Mouse (Mus musculus) limb, embryonic 15.5 days (tissue): Measurements from ENCODE around the gene Fto. TPM values are rescaled to one million over a fixed set of nuclear protein-coding genes. Genes with fewer than 3 reads are reported as not detected.

Experiments used
- ATAC-seq: fragments of 200-750 bp; cut with Nextera tagmentation; 2 replicates; pipeline ENCODE4 v1.8.0; 2017; ENCODE audit warnings: low read depth, moderate TSS enrichment; ENCODE audit not compliant: insufficient number of reproducible peaks, low FRiP score, low TSS enrichment
- H3K27ac ChIP-seq: fragments of 300-500 bp; sonication (generic); 2 replicates; pipeline ENCODE4 v1.5.1; 2015; ENCODE audit warnings: moderate library complexity, mild to moderate bottlenecking, inconsistent platforms
- H3K27me3 ChIP-seq: fragments of 300-500 bp; sonication (generic); 2 replicates; pipeline ENCODE4 v1.6.1; 2015; ENCODE audit warnings: inconsistent platforms
- H3K36me3 ChIP-seq: fragments of 300-500 bp; sonication (generic); 2 replicates; pipeline ENCODE4 v1.6.1; 2015; ENCODE audit warnings: inconsistent platforms
- H3K4me1 ChIP-seq: fragments of 300-500 bp; sonication (generic); 2 replicates; pipeline ENCODE4 v1.6.1; 2015; ENCODE audit warnings: inconsistent platforms
- H3K4me2 ChIP-seq: fragments of 300-500 bp; sonication (generic); 2 replicates; pipeline ENCODE4 v1.6.1; 2015; ENCODE audit warnings: mild to moderate bottlenecking, inconsistent platforms
- H3K4me3 ChIP-seq: fragments of 300-500 bp; sonication (generic); 2 replicates; pipeline ENCODE4 v1.5.1; 2015; ENCODE audit warnings: mild to moderate bottlenecking, inconsistent platforms
- H3K9ac ChIP-seq: fragments of 300-500 bp; sonication (generic); 2 replicates; pipeline ENCODE4 v1.6.1; 2015; ENCODE audit warnings: inconsistent platforms
- H3K9me3 ChIP-seq: fragments of 300-500 bp; sonication (generic); 2 replicates; pipeline ENCODE4 v1.6.1; 2016; ENCODE audit warnings: inconsistent platforms
- WGBS: fragments of 180-500 bp; shearing (Covaris S2); methylation state at CpG from one replicate; pipeline ENCODE4 v1.1.7; 2015; 5-methylcytosine and 5-hydroxymethylcytosine counted together
- polyA plus RNA-seq: library from polyadenylated mRNA; unstranded; fragments of >200 nt; fragmentation: Nextera tagmentation; extraction: Ambion mirVana; gene quantifications from 2 replicates; pipeline ENCODE4 v1.2.1, GENCODE M21; 2015

Gene Fto
- polyA plus RNA-seq, 1 experiment from 2014 or later, result 97.1 TPM

DNA sequence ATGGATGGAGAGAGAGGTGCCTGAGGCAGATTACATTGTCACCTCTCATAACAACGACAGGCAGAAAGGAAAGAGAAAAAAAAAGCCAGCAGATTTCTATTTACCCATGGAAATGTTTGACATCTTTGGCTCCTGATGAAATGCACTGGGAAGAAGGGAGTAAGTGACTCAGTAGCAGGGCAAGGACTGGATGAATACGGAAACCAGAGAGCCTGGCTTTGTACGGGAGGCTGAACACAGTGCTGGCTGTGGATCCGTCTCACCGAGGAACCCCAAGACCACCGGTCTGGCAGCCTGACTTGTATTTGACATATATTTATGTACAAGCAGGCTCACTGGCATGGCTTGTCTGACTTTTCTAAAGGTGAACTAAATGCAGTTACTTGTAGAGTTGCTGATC, 34.3 kb downstream of the Fto start:
- Histone ChIP-seq H3K4me3 (no peak overlapping the region), H3K4me2 (no peak overlapping the region), H3K27me3 (no peaks in the 10 kb centered on the region), H3K4me1 (peaks cover 12% of the 10 kb centered on the region), H3K9ac (no peak overlapping the region), H3K36me3 (no peaks in the 10 kb centered on the region), H3K9me3 (no peaks in the 10 kb centered on the region), H3K27ac (no peak overlapping the region)
- 67% methylated on average over 6 of the region's 6 CpGs for WGBS
- no peak for ATAC-seq

DNA sequence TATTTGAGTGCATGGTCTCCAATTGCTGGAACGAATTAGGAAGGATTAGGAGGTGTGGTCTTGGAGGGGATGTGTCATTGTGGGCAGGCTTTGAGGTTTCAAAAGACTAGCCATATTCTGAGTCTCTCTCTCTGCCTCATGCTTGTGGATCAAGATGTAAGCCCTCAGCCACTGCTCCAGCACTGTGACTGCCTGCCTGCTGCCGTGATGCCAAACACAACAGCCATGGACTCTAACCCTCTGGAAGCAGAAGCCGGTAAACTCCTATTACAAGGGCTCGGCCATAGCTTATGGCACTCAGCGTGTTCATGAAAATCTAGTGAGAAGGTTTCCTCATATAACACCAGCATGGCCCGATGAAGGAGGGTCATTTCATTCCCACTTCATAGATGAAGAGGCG, 36.5 kb downstream of the Fto start:
- 84% methylated on average over 7 of the region's 7 CpGs for whole genome bisulfite sequencing
- Histone ChIP-seq H3K4me3 (no peak overlapping the region), H3K4me2 (no peak overlapping the region), H3K4me1 (peaks cover 14% of the 10 kb centered on the region), H3K9ac (no peak overlapping the region), H3K27me3 (no peaks in the 10 kb centered on the region), H3K9me3 (no peaks in the 10 kb centered on the region), H3K27ac (no peak overlapping the region), H3K36me3 (no peaks in the 10 kb centered on the region)
- no peak for ATAC-seq

DNA sequence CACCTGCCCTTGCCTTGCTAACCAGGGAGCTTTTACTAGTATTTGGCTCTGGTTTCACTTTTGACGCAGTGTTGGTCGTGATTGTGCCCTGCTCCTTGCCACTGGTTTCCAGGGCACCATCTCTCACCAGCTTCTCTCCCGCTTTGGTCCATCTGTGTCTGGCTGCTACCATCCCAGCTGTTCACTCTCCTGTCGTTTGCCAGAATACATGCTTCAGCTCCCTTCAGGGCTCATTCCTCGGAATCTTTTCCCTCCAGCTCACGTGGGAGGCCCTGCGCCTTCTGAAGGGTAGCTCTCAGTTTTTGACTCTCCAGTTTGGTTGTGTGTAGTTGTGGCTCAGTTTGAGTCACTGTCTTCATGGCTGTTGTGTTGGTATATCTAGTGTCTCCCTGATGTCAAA, 37.3 kb downstream of the Fto start:
- Histone ChIP-seq H3K27ac (no peak overlapping the region; the same call in 1 of the 2 replicates), H3K27me3 (no peaks in the 10 kb centered on the region), H3K9ac (no peak overlapping the region), H3K4me2 (no peak overlapping the region), H3K4me1 (peaks cover 14% of the 10 kb centered on the region), H3K4me3 (no peak overlapping the region), H3K36me3 (no peaks in the 10 kb centered on the region), H3K9me3 (no peaks in the 10 kb centered on the region)
- 47% methylated on average over 7 of the region's 7 CpGs for WGBS
- ATAC-seq, result no peak

DNA sequence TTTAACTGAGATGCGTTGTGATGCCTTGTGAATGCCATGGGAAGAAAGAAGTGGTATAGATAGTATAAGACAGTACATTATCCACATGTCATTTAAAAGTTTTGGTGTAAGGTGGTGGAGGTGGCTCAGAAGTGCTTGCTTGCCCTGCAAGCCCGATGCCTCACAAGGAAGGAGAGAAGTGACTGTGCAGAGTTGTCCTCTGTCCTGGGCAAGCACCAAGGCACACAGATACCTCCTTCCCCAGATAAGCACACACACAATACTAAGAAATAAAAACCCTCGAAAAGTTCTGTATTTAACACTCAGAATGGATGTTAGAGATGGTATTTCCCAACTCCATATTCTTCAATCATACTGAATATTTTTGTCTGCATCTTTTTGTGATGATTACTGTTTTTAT, 39.3 kb downstream of the Fto start:
- Histone ChIP-seq H3K4me2 (no peak overlapping the region), H3K27ac (no peak overlapping the region), H3K9ac (no peak overlapping the region), H3K9me3 (no peaks in the 10 kb centered on the region), H3K27me3 (no peaks in the 10 kb centered on the region), H3K4me3 (no peak overlapping the region), H3K36me3 (no peaks in the 10 kb centered on the region), H3K4me1 (peaks cover 14% of the 10 kb centered on the region)
- ATAC-seq, result no peak
- WGBS, result 94% methylated on average over 3 of the region's 3 CpGs

DNA sequence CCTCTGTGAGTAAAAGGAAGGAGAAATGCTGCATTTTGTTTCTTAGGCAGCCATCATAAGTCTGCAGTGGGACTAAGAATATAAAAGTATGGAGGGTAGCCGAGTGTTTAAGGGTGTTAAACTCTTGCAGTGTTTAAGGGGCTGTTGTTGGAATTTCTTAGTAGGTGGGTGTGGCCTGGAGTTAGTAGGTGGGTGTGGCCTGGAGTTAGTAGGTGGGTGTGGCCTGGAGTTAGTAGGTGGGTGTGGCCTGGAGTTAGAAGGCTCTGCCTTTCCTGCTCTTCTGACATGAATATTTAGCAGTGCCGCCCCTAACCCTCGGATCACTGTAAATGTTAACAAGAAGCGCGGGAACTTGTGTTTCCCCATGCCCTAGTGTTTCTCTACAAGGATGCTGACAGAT, 39.7 kb downstream of the Fto start:
- ATAC-seq, result no peak
- peaks cover 15% of the 10 kb centered on the region for H3K4me1 ChIP-seq
- no peak overlapping the region for H3K9ac ChIP-seq
- no peaks in the 10 kb centered on the region for H3K36me3 ChIP-seq
- H3K9me3 ChIP-seq, result no peaks in the 10 kb centered on the region
- 62% methylated on average over 5 of the region's 5 CpGs for WGBS
- no peak overlapping the region for H3K4me3 ChIP-seq
- H3K4me2 ChIP-seq, result no peak overlapping the region
- no peak overlapping the region for H3K27ac ChIP-seq
- no peaks in the 10 kb centered on the region for H3K27me3 ChIP-seq

DNA sequence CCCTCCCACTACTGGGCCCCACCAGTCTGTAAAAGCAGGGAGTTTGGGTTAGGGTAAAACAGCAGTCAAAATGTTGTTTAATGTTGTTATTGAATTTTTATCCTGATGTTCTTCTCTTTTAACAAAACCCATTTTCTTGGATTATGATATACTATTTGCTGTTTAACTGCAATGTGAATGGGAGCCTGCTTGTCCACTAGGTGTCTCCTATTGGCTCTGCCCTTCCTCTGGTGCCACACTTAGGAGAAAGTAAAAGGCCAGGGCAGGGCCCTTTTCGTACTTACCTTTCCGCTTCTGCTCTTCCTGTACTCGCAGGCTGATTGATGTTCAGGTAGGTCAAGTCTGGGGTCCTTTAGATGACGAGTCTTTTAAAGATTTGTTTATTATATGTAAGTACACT, 40.6 kb downstream of the Fto start:
- ATAC-seq, result no peak
- no peak overlapping the region for H3K4me2 ChIP-seq
- H3K27me3 ChIP-seq, result no peaks in the 10 kb centered on the region
- H3K36me3 ChIP-seq, result no peaks in the 10 kb centered on the region
- no peak overlapping the region for H3K4me3 ChIP-seq
- H3K9me3 ChIP-seq, result no peaks in the 10 kb centered on the region
- no peak overlapping the region for H3K9ac ChIP-seq
- WGBS, result 85% methylated on average over 4 of the region's 4 CpGs
- no peak overlapping the region for H3K27ac ChIP-seq
- peaks cover 18% of the 10 kb centered on the region for H3K4me1 ChIP-seq

DNA sequence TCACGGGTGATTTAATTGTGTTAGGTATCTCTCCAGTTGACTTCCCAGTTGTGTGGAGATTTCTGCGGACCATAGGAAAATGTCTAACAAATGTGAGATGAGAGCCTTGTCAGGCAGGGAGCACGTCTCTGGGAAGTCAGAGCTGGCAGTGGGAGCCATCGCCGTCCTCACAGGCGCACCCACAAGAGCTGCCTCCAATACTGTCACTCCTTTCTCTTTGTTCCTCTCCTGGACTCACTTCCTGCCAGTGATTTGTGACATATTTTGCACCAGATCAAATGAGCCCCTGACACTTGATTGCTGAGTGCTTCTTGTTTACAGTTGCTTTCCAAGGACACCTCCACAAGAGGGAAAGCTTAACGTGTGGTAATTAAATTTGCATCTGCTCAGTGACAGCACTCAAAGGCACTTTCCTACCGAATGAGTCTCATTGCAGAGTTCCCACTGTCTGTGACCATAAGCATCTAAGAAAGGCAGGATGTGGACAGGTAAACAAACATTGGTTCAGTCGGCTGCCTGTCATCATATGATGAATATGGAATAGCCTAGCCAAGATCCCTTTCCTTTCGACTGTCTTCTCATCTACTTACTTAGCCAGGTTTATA, 42.1 kb downstream of the Fto start:
- Histone ChIP-seq H3K9ac (no peak overlapping the region), H3K27me3 (no peaks in the 10 kb centered on the region), H3K9me3 (no peaks in the 10 kb centered on the region), H3K27ac (no peak overlapping the region), H3K4me2 (no peak overlapping the region), H3K4me1 (peaks cover 22% of the 10 kb centered on the region), H3K4me3 (no peak overlapping the region), H3K36me3 (no peaks in the 10 kb centered on the region)
- 48% methylated on average over 10 of the region's 10 CpGs for WGBS
- ATAC-seq, result no peak

DNA sequence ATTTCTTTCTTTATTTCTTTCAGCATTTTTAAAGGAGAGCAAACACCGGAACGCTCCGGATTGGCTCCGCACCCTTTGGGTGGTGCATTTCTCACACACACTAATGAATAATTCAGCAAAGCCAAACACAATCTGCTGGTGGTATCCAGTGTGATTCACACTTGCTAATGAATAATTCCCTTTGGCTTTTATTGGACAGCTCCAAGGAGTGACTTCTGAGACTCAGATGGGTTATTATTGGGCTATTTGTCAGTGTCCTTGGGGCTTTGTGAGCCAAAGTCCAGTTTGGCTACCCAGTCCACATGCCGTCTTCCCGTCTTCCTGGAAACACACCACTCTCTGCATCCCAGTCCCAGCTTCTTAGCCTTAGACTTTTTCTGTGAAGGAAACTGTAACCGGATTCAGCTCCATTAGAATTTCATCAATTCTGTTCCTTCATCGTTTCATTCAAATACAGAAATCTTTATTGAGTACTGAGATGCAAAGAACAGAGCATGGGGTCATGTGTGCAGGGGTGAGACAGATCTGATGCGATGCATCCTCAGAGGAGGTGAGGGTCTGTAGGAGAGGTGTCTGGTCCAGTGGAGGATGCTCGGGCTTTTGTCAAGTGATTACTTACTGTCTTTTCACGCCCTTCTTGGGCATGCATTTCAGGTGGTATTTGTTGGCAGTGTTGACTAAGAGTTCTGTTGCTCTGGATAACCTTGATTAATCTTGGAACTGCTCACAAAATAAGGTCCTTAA, 42.8 kb downstream of the Fto start:
- Histone ChIP-seq H3K27ac (no peak overlapping the region), H3K9ac (no peak overlapping the region), H3K27me3 (no peaks in the 10 kb centered on the region), H3K4me2 (no peak overlapping the region), H3K4me1 (peaks cover 24% of the 10 kb centered on the region), H3K36me3 (no peaks in the 10 kb centered on the region), H3K4me3 (no peak overlapping the region), H3K9me3 (no peaks in the 10 kb centered on the region)
- 84% methylated on average over 11 of the region's 11 CpGs for WGBS
- no peak for ATAC-seq

DNA sequence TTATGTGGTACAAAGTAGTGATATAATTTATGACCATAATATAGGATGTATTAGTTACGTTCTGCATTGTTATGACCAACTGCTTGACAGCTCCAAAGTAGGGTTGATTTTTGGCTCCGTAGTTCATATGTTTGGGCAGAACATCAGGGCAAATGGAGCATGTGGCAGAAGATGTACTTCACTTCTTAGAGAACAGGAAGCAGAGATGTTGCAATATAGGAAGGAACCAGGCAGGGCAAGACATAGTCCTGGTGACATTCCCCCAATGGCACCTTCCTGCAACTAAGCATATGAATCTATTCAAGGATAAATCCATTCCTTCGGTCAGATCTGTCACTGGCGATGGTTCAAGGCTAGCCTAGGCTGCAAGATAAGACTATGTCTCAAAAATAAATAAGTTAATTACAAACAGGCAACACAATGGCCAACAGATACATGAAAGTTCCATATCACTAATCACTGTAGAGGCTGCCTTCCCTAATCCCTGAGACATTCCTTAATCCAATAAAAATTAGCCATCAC, 44.2 kb downstream of the Fto start:
- Histone ChIP-seq H3K9ac (no peak overlapping the region), H3K4me2 (no peak overlapping the region), H3K4me1 (peaks cover 25% of the 10 kb centered on the region), H3K9me3 (no peaks in the 10 kb centered on the region), H3K27ac (no peak overlapping the region), H3K4me3 (no peak overlapping the region), H3K36me3 (no peaks in the 10 kb centered on the region), H3K27me3 (no peaks in the 10 kb centered on the region)
- 86% methylated on average over 4 of the region's 4 CpGs for WGBS
- no peak for ATAC-seq

DNA sequence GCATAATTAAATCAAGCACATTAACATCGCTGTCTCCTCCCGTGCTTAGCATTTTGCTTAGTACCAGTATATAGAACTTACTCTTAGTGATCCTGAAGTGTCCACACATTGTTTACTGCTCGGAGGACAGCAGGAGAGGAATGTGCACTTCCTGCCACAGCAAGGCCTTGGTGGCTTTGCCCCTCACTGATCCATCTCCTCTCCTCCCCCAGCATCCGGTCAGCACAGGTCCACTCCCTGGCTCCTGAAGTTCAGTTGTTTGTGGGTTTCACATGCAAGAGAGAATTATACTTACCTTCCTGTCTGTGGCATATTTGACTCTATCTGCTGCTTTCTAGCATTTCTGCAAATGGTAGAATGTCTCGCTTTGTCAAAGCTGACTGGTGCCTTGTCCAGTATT, 44.7 kb downstream of the Fto start:
- no peak overlapping the region for H3K27ac ChIP-seq
- H3K4me3 ChIP-seq, result no peak overlapping the region
- 82% methylated on average over 5 of the region's 5 CpGs for WGBS
- no peak overlapping the region for H3K9ac ChIP-seq
- peaks cover 24% of the 10 kb centered on the region for H3K4me1 ChIP-seq
- H3K9me3 ChIP-seq, result no peaks in the 10 kb centered on the region
- no peaks in the 10 kb centered on the region for H3K36me3 ChIP-seq
- no peaks in the 10 kb centered on the region for H3K27me3 ChIP-seq
- H3K4me2 ChIP-seq, result no peak overlapping the region
- ATAC-seq, result no peak

DNA sequence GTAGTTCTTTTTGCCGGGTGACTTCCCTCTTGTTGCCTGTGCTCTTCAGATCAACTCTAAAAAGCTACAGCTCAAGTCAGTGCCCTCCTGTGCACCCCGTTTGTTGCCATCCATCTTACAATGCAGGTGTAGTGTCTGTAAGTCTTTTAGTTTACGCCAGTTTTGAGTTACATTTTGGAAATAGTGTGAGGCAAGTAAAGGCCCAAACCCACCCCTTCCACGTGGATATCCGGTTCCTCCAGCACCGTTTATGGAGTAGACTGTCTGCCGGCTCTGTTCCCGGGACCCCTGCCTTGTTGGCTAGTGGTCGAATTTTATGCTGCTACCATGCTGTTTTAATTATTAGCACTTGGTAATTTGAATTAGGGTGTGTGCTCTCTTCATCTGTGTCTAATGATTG, 46.2 kb downstream of the Fto start:
- Histone ChIP-seq H3K4me3 (no peak overlapping the region), H3K36me3 (no peaks in the 10 kb centered on the region), H3K9ac (no peak overlapping the region), H3K9me3 (no peaks in the 10 kb centered on the region), H3K4me1 (peaks cover 26% of the 10 kb centered on the region), H3K27me3 (no peaks in the 10 kb centered on the region), H3K27ac (no peak overlapping the region), H3K4me2 (no peak overlapping the region)
- WGBS, result 41% methylated on average over 9 of the region's 9 CpGs
- no peak for ATAC-seq

DNA sequence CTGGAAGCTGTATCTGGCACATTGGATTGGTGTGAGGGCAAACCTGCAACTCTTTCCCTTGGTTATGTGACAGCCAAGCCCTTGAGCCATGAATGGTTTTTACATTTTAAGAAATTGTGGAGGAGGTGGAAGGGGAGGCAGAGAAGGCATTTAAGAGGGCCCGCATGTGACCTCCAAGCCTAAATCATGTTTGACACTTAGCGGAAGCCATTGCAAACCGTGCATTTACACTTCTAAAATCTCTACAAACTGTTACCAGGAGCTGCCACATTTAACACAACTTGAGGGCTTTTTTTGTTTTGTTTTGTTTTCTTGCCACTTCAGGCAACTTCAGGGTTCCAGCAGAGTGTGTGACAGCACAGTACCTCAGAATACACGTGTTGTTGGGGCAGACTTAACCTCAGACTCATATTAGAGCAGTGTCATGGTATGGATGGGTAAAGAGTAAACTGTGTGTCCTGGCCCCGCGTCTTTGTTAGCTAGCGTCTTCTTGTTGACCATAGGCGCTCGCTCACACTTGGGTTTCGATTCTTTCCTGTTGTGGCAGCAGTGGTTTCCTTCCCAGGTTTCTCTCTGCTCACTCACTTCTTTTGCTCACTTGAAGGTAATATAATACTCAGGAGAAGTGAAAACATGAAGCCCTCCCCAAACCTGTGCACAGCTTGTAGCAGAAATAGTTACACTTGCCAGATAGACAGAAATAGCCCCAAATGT, 47.5 kb downstream of the Fto start:
- no peaks in the 10 kb centered on the region for H3K36me3 ChIP-seq
- no peaks in the 10 kb centered on the region for H3K9me3 ChIP-seq
- H3K4me3 ChIP-seq, result no peak overlapping the region
- H3K4me1 ChIP-seq, result peaks cover 30% of the 10 kb centered on the region
- no peaks in the 10 kb centered on the region for H3K27me3 ChIP-seq
- 0 out of 2 replicates have a peak overlapping the region, but pooled peaks have one; percentile 40 for H3K27ac ChIP-seq
- H3K9ac ChIP-seq, result no peak overlapping the region
- no peak for ATAC-seq
- no peak overlapping the region for H3K4me2 ChIP-seq
- WGBS, result 78% methylated on average over 10 of the region's 10 CpGs
